Mouse (Mus musculus) ES-E14 (cell line): ENCODE measurements around the gene Mpg.

ENCODE experiments used
- HCFC1 ChIP-seq: IDR thresholded peaks from 2 replicates; pipeline ENCODE4 v1.6.1; 2012; ENCODE audit warnings: low read length, inconsistent platforms, borderline replicate concordance; ENCODE audit not compliant: insufficient read depth
- MAFK ChIP-seq: IDR thresholded peaks from 2 replicates; pipeline ENCODE4 v1.6.1; 2014; ENCODE audit warnings: mild to moderate bottlenecking, low read depth, low read length, inconsistent platforms; ENCODE audit not compliant: insufficient read depth
- ZC3H11A ChIP-seq: IDR thresholded peaks from 2 replicates; pipeline ENCODE4 v1.6.1; 2012; ENCODE audit warnings: low read depth, mild to moderate bottlenecking, inconsistent platforms, low read length, borderline replicate concordance

DNA sequence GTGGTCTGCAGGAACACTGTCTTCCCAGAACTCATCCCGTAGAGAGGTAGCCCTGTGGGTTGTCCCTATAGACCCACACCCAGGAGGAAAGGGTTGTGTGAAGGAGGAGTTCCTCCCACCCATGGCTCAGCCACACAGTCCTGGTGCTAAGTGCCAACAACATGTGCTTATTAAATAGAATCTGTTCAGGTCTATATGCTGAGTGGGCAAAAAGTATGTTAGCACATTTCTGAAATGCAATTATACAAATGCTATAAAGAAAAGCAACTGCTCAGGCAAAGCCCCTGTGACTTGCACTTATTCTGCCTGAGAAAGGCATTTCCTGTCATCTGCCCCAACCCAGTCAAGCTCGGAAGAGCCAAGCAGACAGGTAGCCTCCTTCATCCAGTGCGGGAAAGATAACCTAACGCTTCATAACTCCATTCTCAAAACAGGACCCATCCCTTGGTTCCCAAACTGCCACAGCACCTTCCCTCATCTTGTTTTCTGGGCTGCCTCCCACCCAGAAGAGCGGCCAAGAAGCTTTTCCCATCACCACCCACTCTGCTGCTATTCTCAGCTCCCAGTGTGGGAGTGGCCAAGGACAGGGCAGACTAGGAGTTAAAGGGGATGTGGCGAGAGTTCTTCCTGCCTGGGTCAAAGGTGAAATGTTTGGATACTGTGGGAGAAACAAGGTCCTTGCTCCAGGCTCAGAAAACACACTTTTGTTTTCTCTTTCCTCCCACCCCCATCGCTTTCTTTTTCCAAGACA lies 17.1 kb downstream of the Mpg start:
- TF ChIP-seq ZC3H11A (no peak), HCFC1 (no peak), MAFK (0 out of 2 replicates have a peak, but pooled peaks have one; percentile 65)
